Mouse (Mus musculus): ENCODE measurements at regions not wholly inside any gene's neighbourhood (a gene's known extent, or its start where the extent isn't known, plus 50 kb on each side); places are given as distances from the start of the nearest gene placed in this dataset.

DNA sequence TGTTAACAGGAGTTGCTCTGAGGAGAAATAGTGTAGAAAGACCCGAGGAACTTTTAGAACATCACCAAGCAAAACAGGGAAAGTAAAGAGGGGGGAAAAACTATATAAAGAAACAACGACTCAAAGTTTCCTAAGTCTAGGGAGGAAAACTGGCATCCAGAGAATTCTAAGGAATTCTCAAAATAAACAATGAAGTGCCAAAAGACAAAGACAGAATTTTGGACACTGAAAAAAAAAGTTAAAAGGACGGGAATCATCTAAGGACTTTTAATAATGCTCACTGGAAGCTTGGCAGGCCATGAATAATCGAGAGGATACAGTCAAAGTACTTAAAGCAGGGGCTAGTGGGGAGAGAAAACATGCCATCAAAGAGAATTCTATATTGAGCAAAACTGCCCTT, 170.8 kb upstream of the Arg1 start:
- TF ChIP-seq EP300 (IDR thresholded peaks at IDR 0.05; ENCODE audit: insufficient read depth, low read depth, low read length) = no peak
- no peak for TF ChIP-seq CTCF (IDR thresholded peaks at IDR 0.05; ENCODE audit: low read depth, low read length)
